Mouse (Mus musculus) adrenal gland, postnatal 25 days (tissue): ENCODE data around the gene St8sia6. TPM values are rescaled to one million over a fixed set of nuclear protein-coding genes. Genes with fewer than 3 reads are reported as not detected.
A peak's percentile ranks its signal among the peaks of the same experiment; 100 is the strongest.
"Not testable (repeated sequence)": the region's sequence is repeated elsewhere in the genome, so short reads cannot be mapped to it uniquely, and the experiment has no call there.

ENCODE experiments used
- DNase-seq: peaks from one replicate; pipeline ENCODE4 v3.0.0; 2021; ENCODE audit warnings: mixed read lengths
- long read RNA-seq: library from polyadenylated mRNA; stranded (forward); transcript quantifications from one replicate; pipeline ENCODE4 v2.0.0, GENCODE M21; 2021
- total RNA-seq: library from RNA; stranded (reverse); gene quantifications from 2 replicates; pipeline ENCODE4 v1.2.3, GENCODE M21; 2021

The St8sia6 gene
- total RNA-seq: 0.55 and 0.67 TPM in 2 replicates
- long read RNA-seq: 0 reads

DNA sequence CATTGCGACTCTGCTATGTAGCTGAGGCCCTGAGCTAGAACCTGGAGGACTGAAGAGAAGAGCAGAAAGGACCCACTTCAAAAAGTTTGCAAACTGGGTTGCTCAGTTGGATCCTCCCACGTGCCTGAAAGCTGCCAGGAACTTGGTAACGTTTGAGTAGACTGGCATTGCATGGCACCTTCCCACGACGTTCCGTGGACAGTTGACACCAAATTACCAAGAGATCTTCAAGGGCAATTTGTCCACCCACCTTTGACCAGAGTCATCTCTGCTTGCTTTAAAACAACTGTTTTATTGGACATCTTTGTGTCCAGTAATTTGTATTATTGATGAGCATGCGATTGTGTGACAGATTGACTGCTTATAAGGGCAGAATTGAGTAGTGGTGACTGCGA lies at the start of gene St8sia6:
Gene St8sia6 (minus strand): TSS at position 96 of the 395 bp plus-strand sequence.
- DNase-seq: no peak

DNA sequence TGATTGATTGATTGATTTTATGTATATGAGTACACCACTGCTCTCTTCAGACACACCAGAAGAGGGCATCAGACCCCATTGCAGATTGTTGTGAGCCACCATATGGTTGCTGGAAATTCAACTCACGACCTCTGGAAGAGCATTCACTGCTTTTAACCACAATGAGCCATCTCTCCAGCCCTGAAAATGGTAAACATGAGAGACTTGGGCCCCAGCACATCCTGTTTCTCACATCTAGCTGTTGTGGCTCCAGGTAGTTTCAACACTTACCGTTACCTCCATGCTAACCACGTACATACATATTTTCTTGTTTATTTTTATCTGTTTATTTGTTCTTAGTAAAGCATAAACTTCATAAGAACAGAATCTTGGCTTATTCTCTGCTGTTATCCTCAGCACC lies 42.4 kb upstream of the St8sia6 start:
- DNase-seq: no peak

DNA sequence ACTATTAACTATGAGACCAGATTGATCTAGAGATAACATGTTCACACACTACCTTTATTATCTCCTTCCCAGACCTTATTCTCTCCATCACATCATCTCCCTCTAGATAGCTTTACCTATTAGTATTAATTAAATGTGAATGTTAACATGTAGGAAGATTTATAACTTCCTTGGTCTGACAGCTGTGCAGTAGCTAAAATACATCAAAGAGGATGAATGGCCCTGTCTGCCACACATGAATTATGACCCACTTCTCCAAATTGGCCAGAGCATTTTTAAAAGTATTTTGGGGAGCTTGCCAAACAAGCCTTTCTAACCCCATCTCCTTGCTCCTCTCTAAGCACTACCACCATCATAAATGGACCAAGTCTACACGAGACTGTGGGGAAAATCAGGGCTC lies 41.1 kb upstream of the St8sia6 start:
- no peak for DNase-seq

DNA sequence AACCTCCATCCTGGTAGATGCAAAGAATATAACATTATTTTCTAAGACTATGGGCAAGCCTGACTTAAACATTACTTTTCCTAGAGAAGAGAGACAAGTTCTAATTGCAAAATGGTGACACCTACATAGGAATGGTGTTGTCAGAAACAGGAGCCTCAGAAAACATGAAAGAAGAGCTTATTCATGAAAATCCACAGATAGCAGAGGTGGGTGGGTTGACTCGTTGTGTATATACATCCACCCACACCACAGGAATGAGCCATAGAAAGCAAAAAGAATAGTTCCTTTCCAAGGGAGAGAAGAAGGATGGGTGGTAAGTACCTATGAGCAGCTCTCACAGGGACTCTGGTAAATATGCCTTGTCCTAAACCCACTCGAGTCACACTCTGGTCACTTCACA lies 22.8 kb upstream of the St8sia6 start:
- DNase-seq: no peak

DNA sequence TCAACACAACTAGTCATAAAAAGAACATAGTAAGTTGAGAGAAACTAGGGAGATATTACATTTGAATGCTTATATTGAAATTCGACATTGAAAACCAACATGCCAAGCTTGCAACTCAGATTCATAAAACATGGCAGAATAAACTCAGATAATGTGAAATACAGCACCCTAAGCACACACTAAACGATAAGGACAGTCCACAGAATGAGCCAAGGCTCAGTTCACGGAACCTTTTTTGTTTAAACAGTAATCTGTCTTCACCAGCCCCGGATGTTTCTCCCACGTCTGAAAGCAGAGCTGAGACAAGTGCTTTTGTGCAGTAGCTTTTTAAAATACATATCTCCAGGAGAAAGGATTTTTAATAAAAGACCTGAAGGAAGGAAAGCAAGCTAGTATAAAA lies 14.7 kb upstream of the St8sia6 start:
- DNase-seq: no peak

DNA sequence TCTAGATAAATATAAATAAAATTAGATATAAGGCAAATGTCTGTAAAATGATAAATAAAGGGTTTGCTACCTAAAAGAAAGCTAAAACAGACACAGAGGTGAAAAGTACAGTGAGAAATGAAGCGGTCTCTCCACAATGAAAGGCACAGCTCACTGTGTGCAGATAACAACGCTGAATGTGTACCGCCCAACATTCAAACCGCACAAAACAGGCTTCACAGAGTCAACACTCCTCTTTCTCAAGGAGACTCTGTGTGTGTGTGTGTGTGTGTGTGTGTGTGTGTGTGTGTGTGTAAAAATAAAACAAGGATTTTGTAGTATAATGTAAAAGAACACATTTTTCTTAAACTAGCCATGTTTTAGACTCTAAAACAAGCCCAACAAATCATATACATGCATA lies 14.1 kb upstream of the St8sia6 start:
- no peak for DNase-seq

DNA sequence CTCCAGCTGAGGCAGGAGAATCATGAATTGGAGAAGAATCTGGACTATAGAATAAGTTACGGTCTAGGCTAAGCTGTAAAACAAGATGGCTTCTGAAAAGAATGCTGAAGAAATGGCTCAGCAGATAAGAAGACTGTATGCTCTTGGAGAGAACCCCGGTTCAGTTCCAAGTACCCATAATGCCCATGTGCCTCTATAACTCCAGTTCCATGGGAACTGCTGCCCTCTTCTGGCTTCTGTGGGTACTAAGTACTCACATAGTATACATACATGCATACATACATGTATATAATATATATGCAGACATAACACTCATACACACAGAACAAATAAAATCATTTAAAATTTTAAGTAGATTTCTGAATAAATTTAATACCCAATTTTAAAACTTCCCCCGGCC lies 12.3 kb upstream of the St8sia6 start:
- DNase-seq: no peak

DNA sequence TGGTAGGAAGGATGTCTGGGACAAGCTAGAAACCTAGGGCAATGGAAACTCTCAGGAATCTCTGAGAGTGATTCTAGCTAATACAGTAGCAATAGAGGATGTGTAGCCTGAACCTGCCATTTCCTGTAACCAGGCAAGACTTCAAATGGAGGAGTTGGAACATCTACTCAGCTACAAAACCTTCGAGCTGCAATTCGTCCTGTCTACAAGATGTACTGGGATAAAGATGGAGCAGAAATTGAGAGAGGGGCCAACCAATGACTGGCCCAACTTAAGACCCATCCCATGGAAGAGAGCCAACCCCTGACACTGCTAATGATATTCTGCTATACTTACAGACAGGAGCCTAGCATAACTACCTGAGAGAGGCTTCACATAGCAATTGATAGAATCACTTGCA lies 6.8 kb upstream of the St8sia6 start:
- no peak for DNase-seq

DNA sequence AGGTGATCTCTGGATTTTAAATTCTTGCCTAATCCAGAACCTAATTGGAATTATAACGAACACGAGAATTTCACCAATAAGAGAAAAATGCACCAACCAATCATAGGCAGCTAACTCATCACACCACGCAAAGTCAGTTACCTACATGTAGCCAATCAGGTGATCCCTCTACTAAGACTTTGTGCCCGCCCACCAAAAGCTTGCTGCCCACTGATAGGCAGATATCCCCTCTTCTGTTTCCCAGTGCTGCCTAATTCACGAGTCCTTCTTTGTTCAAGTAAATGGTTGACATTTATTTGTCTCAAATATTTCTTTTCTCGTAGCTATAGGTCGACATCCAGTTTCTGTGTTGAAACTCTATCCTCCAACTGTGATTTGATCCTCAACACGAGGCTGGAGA lies 582 bp upstream of the St8sia6 start:
- no peak for DNase-seq

DNA sequence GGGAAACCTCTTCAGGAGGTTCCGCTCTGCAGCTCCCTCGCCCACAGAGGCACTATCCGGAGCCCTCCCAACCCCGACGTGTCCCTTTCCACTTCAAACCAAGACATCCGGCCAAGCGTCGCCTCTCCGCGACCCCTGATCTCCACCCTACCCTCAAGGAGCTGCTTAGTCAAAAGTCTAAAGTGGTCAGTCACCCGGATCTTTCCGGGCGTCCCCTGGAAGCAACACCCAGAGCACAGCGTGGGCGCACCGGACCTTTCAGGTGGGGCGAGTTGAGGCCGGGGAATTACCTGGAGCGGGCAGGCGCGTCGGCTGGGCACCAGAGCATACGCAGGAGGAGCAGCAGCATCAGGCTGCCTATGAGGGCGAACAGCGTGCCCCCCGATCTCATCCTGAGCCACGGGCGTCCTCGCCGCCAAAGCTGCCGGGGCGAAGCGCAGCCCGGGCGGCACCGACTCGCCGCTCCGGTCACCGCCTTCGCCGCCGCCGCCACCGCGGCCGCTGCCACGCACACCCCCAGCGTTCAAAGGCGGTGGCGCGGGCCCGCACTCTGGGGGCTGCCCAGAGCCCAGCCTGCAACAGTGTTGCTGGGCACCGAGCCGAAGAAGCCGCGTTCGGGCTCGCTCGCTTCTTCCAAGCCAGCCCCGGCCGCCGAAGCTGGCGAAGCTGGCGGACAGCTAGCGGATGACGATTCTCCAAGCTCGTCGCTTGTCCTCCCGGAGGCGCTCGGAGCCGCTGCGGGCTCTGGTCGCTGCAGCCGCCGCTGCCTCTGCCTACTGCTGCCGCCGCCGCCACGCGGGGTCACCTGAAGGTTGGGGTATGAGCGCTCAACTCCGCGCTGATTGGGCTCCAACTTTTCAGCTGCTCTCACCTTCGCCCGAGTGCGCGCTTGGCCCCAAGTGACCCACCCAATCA lies 553 bp downstream of the St8sia6 start:
- peak; percentile 47 for DNase-seq

DNA sequence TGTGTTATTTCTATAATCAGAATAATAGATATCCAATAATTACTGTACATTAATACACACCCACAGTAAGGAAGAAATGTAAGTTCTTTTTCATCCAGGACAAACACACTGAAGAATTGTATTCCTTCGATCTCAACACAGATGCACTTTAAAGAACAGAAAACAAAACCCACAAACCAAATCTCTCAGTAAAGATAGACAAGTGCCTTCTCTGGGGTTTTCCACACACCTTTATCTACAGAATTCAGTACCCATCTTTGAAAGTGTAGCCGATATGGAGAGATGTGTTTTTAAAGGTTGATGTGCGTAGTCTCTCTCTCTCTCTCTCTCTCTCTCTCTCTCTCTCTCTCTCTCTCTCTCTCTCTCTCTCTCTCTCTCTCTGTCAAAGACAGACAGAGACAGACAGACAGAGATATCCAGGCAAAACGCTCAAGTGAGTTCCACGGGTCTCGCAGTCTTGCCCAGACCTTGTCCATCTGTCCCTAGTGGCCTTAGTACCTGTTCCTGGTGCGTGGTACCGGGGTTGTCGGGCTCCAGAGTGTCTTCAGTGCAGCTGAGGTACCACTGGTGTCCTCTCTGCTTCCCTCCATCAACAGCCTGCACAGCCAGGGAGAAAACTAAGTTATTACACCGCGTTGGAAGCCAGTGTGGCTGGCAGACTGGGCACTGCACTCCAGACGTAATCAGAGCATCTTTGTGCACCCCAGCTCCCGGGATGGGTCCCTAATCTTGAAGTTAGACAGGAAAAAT lies 1.4 kb downstream of the St8sia6 start:
- no peak for DNase-seq

DNA sequence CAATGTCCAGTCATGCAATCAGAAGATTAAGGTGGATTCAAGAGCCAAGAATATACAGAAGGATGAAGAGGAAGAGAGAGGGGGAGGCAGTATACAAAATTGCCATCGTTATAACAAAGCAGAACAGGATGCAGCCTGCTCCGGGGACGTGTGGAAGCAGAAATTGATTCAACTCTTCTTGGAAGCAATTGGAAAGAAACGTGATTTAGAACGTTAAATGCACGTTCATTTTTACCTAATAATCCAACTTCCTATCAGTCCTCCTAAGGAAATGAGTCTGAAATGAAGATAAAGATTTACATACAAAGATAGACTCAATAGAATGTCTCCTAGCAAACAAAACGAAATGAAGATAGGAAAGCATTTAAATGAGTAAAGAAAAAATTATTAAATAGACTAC lies 2.3 kb downstream of the St8sia6 start:
- DNase-seq: no peak

DNA sequence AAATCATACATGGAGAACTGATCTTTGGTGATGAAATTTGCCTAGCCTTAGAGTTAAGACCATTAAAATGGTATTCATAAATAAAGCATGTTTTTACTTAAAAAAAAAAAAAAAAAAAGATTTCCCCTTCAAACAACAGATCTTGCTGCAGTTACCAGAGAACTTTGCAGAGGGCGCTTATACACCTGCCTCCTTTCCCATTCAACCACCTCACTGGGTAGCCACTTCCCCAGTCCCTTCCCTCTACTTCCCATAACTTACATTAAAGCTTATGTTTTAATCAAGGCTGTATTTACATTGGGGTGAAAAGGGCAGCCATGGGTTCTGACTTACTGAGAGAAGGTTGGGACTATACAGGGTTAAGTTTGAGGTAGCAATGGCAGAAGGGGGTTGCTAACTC lies 4.5 kb downstream of the St8sia6 start:
- DNase-seq: no peak

DNA sequence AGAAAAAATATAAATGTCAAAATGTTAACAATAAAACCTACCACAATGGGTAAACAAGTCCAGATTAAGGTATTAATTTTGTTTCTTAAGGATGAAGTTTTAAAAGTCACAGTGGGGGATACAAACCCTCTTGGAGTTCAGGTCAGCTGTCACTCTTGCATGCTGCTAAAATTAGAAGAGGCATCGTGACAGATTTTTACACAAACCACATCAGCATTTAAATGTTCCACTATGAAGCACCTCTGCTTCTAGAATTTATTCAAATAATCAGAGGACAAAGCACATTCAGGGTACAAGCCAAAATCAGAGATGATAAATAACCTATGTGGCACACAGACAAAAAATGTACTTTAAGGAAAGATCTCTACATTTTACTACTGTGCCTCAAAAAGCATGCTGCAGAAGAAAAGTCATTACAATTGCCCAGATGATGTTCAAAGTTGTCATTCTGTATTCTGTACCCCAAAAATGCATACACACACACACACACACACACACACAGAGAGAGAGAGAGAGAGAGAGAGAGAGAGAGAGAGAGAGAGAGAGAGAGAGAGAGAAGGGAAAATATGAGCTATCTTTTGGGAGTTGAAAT lies 7.2 kb downstream of the St8sia6 start:
- no peak for DNase-seq

DNA sequence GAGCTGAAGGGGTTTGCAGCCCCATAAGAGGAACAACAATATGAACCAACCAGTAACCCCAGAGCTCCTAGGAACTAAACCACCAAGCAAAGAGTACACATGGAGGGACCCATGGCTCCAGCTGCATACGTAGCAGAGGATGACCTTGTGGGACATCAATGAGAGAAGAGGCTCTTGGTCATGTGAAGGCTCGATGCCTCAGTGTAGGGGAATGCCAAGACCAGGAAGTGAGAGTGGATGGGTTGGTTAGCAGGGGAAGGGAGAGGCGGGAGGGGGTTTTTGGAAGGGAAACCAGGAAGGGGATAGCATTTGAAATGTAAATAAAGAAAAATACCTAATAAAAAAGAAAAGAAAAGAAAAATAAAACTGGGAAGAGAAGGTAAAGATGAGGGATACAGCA lies 7.9 kb downstream of the St8sia6 start:
- not testable (repeated sequence) for DNase-seq

DNA sequence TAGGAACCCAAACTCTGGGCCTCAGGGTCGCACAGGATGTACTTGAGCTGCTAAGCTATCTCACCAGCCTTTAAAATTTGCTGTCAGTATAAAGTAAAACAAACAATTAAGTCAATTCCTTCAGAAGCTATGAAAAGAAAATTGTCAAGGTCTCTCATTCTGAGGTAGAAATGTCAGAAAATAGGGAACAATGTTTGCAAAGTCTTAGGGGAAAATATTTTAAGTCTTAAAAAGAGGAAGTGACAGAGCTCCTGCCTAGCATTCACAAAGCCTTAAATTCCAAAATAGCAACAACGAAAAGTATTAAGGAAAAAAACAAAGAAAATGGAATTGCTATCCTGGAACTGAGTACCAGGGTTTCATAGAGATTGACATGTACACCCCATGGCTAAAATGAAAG lies 8.6 kb downstream of the St8sia6 start:
- DNase-seq: no peak

DNA sequence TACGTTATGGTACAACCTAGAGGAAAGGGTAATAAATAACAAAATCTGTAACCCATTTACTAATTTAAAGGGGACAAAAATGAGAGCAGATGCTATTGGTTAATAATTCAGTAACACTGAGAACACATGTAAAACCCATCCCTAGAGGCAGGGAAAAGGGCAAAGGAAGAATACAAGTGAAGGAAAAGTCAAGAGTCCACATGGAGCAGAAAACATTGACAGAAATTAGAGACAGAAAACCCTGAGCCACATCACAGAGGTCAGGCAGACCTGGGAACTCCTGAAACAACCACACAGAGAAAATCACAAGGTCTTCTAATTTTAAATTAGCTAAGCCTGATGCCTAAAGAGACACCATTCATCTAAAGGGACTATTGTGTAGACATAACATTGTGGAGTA lies 9.4 kb downstream of the St8sia6 start:
- no peak for DNase-seq

DNA sequence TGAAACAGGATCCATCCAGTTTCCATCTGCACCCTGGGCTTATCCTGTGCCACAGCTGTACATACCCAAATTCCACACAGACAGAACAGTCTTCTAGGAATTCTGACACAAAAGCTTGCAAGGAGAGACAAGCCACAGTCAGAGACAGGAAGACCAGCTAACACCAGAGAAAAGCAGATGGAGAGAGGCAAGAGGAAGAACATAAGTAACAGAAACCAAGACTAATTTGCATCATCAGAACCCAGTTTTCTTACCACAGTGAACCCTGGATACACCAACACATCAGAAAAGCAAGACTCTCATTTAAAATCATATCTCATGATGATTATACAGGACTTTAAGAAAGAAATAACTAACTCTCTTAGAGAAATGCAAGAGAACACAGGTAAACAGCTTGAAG lies 16.8 kb downstream of the St8sia6 start:
- DNase-seq: no peak

DNA sequence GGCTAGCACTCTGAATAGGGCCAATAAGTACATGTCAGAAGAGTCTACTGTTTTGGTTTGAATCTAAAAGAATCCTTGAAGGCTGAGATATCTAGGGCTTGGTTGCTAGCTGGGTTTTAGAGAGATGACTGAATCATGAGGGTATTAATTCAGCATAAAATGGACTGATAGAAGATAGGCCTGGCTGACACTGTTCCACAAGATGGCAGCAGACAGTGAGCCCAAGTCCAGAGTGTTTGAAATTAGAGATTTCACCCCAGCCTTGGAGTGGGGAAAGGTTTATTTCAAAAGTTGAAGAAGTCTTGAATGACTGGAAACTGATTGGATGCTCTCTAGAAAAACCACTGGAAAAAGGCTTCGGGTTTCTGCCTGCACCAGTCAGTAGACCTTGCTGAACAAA lies 17.4 kb downstream of the St8sia6 start:
- no peak for DNase-seq

DNA sequence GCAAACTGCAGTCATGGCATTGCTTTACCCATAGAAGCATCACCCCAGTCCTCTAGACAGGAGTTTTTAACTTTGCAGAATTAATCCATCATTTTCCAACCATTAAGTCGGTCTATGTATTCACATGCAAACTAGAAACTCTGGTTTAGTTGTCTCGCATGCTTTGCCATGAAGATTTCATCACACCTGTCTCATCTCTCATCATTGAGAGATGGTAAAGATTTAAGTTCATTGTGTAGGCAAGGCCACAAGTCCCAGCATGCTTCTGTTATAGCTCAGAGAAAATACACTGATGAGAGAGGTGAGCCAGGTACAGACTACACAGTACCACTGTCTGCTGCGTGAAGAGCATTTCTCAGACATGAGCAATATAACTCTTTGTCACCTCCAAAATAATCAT lies 18.8 kb downstream of the St8sia6 start:
- DNase-seq: no peak

DNA sequence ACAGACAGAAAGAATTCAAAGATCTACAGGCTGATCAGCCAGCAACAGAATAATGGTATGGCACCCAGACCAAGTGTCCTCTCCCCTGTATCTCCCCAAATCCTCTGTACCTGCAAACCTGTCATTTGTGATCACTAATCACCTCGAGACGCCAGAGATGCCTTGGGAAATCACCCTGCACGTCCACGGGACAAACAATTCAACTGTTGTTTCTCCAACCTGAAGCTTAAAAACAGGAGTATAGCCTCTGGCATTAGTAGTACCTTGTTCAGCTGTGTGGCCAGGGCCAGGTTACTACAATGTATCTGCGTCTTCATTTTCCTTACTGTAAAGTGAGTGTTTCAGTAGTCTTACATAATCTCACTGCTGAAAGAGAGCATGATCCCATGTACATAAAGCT lies 25.3 kb downstream of the St8sia6 start:
- no peak for DNase-seq

DNA sequence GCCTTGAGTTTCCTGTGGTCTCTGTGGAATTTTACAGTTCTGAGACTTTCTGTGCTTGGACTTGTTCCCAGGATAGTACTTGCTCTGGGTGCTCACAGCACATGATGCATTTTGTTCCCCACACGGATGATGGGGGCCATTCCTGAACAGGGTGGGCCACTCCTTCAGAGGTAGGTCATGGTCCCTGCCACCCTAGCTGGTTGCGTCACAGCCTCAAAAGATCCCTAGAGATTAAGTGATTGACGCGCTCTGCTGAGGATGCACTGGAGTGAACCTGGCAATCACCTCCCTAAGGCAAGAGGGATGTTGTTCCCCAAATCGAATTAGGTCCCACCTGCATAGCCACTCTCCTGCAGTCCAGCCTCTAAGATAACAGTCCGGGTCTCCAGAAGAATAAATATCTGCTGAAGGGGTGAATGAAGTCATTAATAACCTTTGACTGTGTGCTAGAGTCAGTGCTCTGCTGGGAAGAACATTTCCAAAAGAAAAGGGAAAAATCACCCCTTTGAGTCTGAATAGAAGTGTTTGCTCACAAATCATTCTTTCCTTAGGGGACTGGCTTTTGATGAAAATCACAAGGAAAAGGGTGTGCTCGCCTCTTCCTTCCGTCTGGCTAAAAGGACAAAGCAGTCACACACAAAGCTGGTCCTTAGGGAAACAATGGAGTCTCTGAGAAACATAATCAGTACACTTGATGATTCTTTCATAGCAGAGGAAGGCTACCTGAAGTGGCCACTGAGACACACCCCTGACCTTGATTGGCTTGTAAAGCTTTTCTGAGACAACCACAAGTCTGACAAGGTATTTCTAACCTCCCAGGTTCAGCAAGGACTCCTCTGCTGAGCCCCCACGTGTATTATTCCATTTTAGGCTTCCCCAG lies 26.1 kb downstream of the St8sia6 start:
- no peak for DNase-seq
